Mouse (Mus musculus) limb, embryonic 15.5 days (tissue): Measurements from ENCODE around the gene Ldlrad1. TPM values are rescaled to one million over a fixed set of nuclear protein-coding genes. Genes with fewer than 3 reads are reported as not detected.

Source experiments
- ATAC-seq: fragments of 200-750 bp; cut with Nextera tagmentation; 2 replicates; pipeline ENCODE4 v1.8.0; 2017; ENCODE audit warnings: low read depth, moderate TSS enrichment; ENCODE audit not compliant: insufficient number of reproducible peaks, low FRiP score, low TSS enrichment
- H3K27ac ChIP-seq: fragments of 300-500 bp; sonication (generic); 2 replicates; pipeline ENCODE4 v1.5.1; 2015; ENCODE audit warnings: moderate library complexity, mild to moderate bottlenecking, inconsistent platforms
- H3K27me3 ChIP-seq: fragments of 300-500 bp; sonication (generic); 2 replicates; pipeline ENCODE4 v1.6.1; 2015; ENCODE audit warnings: inconsistent platforms
- H3K36me3 ChIP-seq: fragments of 300-500 bp; sonication (generic); 2 replicates; pipeline ENCODE4 v1.6.1; 2015; ENCODE audit warnings: inconsistent platforms
- H3K4me1 ChIP-seq: fragments of 300-500 bp; sonication (generic); 2 replicates; pipeline ENCODE4 v1.6.1; 2015; ENCODE audit warnings: inconsistent platforms
- H3K4me2 ChIP-seq: fragments of 300-500 bp; sonication (generic); 2 replicates; pipeline ENCODE4 v1.6.1; 2015; ENCODE audit warnings: mild to moderate bottlenecking, inconsistent platforms
- H3K4me3 ChIP-seq: fragments of 300-500 bp; sonication (generic); 2 replicates; pipeline ENCODE4 v1.5.1; 2015; ENCODE audit warnings: mild to moderate bottlenecking, inconsistent platforms
- H3K9ac ChIP-seq: fragments of 300-500 bp; sonication (generic); 2 replicates; pipeline ENCODE4 v1.6.1; 2015; ENCODE audit warnings: inconsistent platforms
- H3K9me3 ChIP-seq: fragments of 300-500 bp; sonication (generic); 2 replicates; pipeline ENCODE4 v1.6.1; 2016; ENCODE audit warnings: inconsistent platforms
- WGBS: fragments of 180-500 bp; shearing (Covaris S2); methylation state at CpG from one replicate; pipeline ENCODE4 v1.1.7; 2015; 5-methylcytosine and 5-hydroxymethylcytosine counted together
- polyA plus RNA-seq: library from polyadenylated mRNA; unstranded; fragments of >200 nt; fragmentation: Nextera tagmentation; extraction: Ambion mirVana; gene quantifications from 2 replicates; pipeline ENCODE4 v1.2.1, GENCODE M21; 2015

Ldlrad1 gene
- polyA plus RNA-seq, 1 experiment from 2014 or later = not detected

- ATAC-seq = no peak
- Histone ChIP-seq H3K9ac (no peak overlapping the region), H3K27ac (no peak overlapping the region)
Observed at GRCm38 (mm10) chr4:107213279-107214011, 4.5 kb downstream of the Ldlrad1 start.

GRCm38 (mm10) chr4:107217574-107217973 is 8.6 kb downstream of the Ldlrad1 start:
- Histone ChIP-seq H3K4me1 (no peaks in the 10 kb centered on the region), H3K9ac (no peak overlapping the region), H3K9me3 (no peaks in the 10 kb centered on the region), H3K4me2 (no peak overlapping the region), H3K27me3 (no peaks in the 10 kb centered on the region), H3K36me3 (no peaks in the 10 kb centered on the region), H3K27ac (no peak overlapping the region), H3K4me3 (no peak overlapping the region)
- 79% methylated on average over 9 of the region's 9 CpGs for WGBS
- ATAC-seq = no peak

More at GRCm38 (mm10) chr4:107213279-107214011, 4.5 kb downstream of the Ldlrad1 start:
- no peaks in the 10 kb centered on the region for H3K27me3 ChIP-seq
- no peak overlapping the region for H3K4me2 ChIP-seq
- no peaks in the 10 kb centered on the region for H3K4me1 ChIP-seq
- peaks cover 7% of the 10 kb centered on the region; the same call in 1 of the 2 replicates for H3K36me3 ChIP-seq
- WGBS = 63% methylated on average over 12 of the region's 12 CpGs
- H3K4me3 ChIP-seq = no peak overlapping the region
- H3K9me3 ChIP-seq = no peaks in the 10 kb centered on the region

- H3K27ac ChIP-seq = no peak overlapping the region
- H3K4me2 ChIP-seq = no peak overlapping the region
- H3K4me1 ChIP-seq = no peaks in the 10 kb centered on the region
- no peak overlapping the region for H3K4me3 ChIP-seq
- no peak overlapping the region for H3K9ac ChIP-seq
- H3K9me3 ChIP-seq = no peaks in the 10 kb centered on the region
- H3K27me3 ChIP-seq = no peaks in the 10 kb centered on the region
- ATAC-seq = no peak
- H3K36me3 ChIP-seq = no peaks in the 10 kb centered on the region
- WGBS = 90% methylated on average over 5 of the region's 5 CpGs
Observed at GRCm38 (mm10) chr4:107221524-107221923, 12.5 kb downstream of the Ldlrad1 start.

GRCm38 (mm10) chr4:107223225-107224204 is 14.5 kb downstream of the Ldlrad1 start:
- peak; percentile 44; the same call in 1 of the 2 replicates for ATAC-seq
- WGBS = 78% methylated on average over 11 of the region's 11 CpGs
- H3K4me3 ChIP-seq = no peak overlapping the region
- H3K4me1 ChIP-seq = no peaks in the 10 kb centered on the region
- H3K27ac ChIP-seq = no peak overlapping the region
- H3K4me2 ChIP-seq = no peak overlapping the region
- no peak overlapping the region for H3K9ac ChIP-seq
- no peaks in the 10 kb centered on the region for H3K36me3 ChIP-seq
- no peaks in the 10 kb centered on the region for H3K27me3 ChIP-seq
- H3K9me3 ChIP-seq = no peaks in the 10 kb centered on the region

GRCm38 (mm10) chr4:107226313-107226712 is 17.3 kb downstream of the Ldlrad1 start:
- no peak overlapping the region for H3K27ac ChIP-seq
- no peaks in the 10 kb centered on the region for H3K4me1 ChIP-seq
- H3K27me3 ChIP-seq = no peaks in the 10 kb centered on the region
- WGBS = 75% methylated on average over 2 of the region's 2 CpGs
- H3K4me2 ChIP-seq = no peak overlapping the region
- no peak overlapping the region for H3K9ac ChIP-seq
- no peaks in the 10 kb centered on the region for H3K9me3 ChIP-seq
- H3K4me3 ChIP-seq = no peak overlapping the region
- peaks cover 2% of the 10 kb centered on the region for H3K36me3 ChIP-seq
- ATAC-seq = no peak

GRCm38 (mm10) chr4:107232219-107232618 is 23.2 kb downstream of the Ldlrad1 start:
- no peak for ATAC-seq
- H3K36me3 ChIP-seq = peaks cover 55% of the 10 kb centered on the region

GRCm38 (mm10) chr4:107238253-107238652 is 29.3 kb downstream of the Ldlrad1 start:
- Histone ChIP-seq H3K9ac (no peak overlapping the region), H3K4me1 (no peaks in the 10 kb centered on the region), H3K36me3 (peaks cover 86% of the 10 kb centered on the region), H3K9me3 (no peaks in the 10 kb centered on the region), H3K4me3 (no peak overlapping the region), H3K4me2 (no peak overlapping the region), H3K27me3 (no peaks in the 10 kb centered on the region), H3K27ac (no peak overlapping the region)
- ATAC-seq = no peak
- WGBS = 94% methylated on average over 2 of the region's 2 CpGs

More at GRCm38 (mm10) chr4:107232219-107232618, 23.2 kb downstream of the Ldlrad1 start:
- no peak overlapping the region for H3K4me2 ChIP-seq
- H3K27me3 ChIP-seq = no peaks in the 10 kb centered on the region
- no peaks in the 10 kb centered on the region for H3K4me1 ChIP-seq
- no peaks in the 10 kb centered on the region for H3K9me3 ChIP-seq
- no peak overlapping the region for H3K4me3 ChIP-seq
- no peak overlapping the region for H3K27ac ChIP-seq
- H3K9ac ChIP-seq = no peak overlapping the region
- 43% methylated on average over 3 of the region's 3 CpGs for WGBS

GRCm38 (mm10) chr4:107240196-107240595 is 31.2 kb downstream of the Ldlrad1 start:
- Histone ChIP-seq H3K27me3 (no peaks in the 10 kb centered on the region), H3K9me3 (no peaks in the 10 kb centered on the region), H3K4me1 (peaks cover 4% of the 10 kb centered on the region; the same call in 1 of the 2 replicates), H3K36me3 (peaks cover 75% of the 10 kb centered on the region), H3K27ac (no peak overlapping the region), H3K4me2 (no peak overlapping the region), H3K9ac (no peak overlapping the region), H3K4me3 (no peak overlapping the region)
- 92% methylated on average over 6 of the region's 6 CpGs for WGBS
- ATAC-seq = no peak

- no peak overlapping the region for H3K9ac ChIP-seq
- WGBS = 72% methylated on average over 6 of the region's 6 CpGs
- H3K27ac ChIP-seq = no peak overlapping the region
- no peak overlapping the region for H3K4me2 ChIP-seq
- H3K4me3 ChIP-seq = no peak overlapping the region
- peaks cover 21% of the 10 kb centered on the region for H3K4me1 ChIP-seq
- ATAC-seq = no peak
- no peaks in the 10 kb centered on the region for H3K9me3 ChIP-seq
- H3K36me3 ChIP-seq = peaks cover 53% of the 10 kb centered on the region
- no peaks in the 10 kb centered on the region for H3K27me3 ChIP-seq
Observed at GRCm38 (mm10) chr4:107243365-107244333, 34.7 kb downstream of the Ldlrad1 start.

- Histone ChIP-seq H3K27me3 (no peaks in the 10 kb centered on the region), H3K27ac (no peak overlapping the region), H3K9ac (no peak overlapping the region), H3K4me3 (no peak overlapping the region), H3K36me3 (peaks cover 38% of the 10 kb centered on the region), H3K4me1 (peaks cover 30% of the 10 kb centered on the region), H3K9me3 (no peaks in the 10 kb centered on the region), H3K4me2 (no peak overlapping the region)
- WGBS = 29% methylated on average over 2 of the region's 2 CpGs
- no peak for ATAC-seq
Observed at GRCm38 (mm10) chr4:107245368-107245767, 36.4 kb downstream of the Ldlrad1 start.

- H3K9ac ChIP-seq = no peak overlapping the region
- H3K4me3 ChIP-seq = no peak overlapping the region
- H3K27me3 ChIP-seq = no peaks in the 10 kb centered on the region
- H3K4me2 ChIP-seq = no peak overlapping the region
- WGBS = 47% methylated on average over 1 of the region's 1 CpGs
- ATAC-seq = no peak
- no peaks in the 10 kb centered on the region for H3K9me3 ChIP-seq
- H3K27ac ChIP-seq = no peak overlapping the region
- H3K4me1 ChIP-seq = peaks cover 34% of the 10 kb centered on the region
- peaks cover 33% of the 10 kb centered on the region for H3K36me3 ChIP-seq
Observed at GRCm38 (mm10) chr4:107246040-107246439, 37.1 kb downstream of the Ldlrad1 start.
